Mouse (Mus musculus) duodenum, adult 2 months (tissue): ENCODE results near the gene Gm13272. TPM values are rescaled to one million over a fixed set of nuclear protein-coding genes. Genes with fewer than 3 reads are reported as not detected.

Experiments used
- polyA plus RNA-seq: library from polyadenylated mRNA; depleted of rRNA; stranded (reverse); fragments of >200 nt; gene quantifications from 2 replicates; pipeline ENCODE4 v1.2.3, GENCODE M21; 2012; ENCODE audit warnings: low replicate concordance; rRNA removed

Gm13272 gene
- polyA plus RNA-seq = not detected in 2 replicates

GRCm38 (mm10) chr4:88779550-88779949 lies at the start of gene Gm13272:
Gm13272 (plus strand) TSS chr4:88779850.

GRCm38 (mm10) chr4:88754818-88755340 lies 24.8 kb upstream of the Gm13272 start, which contains the start of gene Gm13271:
Gm13271 (plus strand) TSS chr4:88754868.

GRCm38 (mm10) chr4:88759610-88760268 lies 19.9 kb upstream of the Gm13272 start, which contains the start of gene Gm13283:
Gm13283 (plus strand) TSS chr4:88760119.

GRCm38 (mm10) chr4:88773534-88773933 lies 6.1 kb upstream of the Gm13272 start, which contains the start of gene Gm13290:
Gm13290 (plus strand) TSS chr4:88773834.

GRCm38 (mm10) chr4:88776622-88777021 lies 3.0 kb upstream of the Gm13272 start, which contains the start of gene Gm13289:
Gm13289 (plus strand) TSS chr4:88776922.

GRCm38 (mm10) chr4:88781831-88782230 lies 2.2 kb downstream of the Gm13272 start, which contains the start of gene Ifnz:
Ifnz (plus strand) TSS chr4:88782131.

GRCm38 (mm10) chr4:88785409-88785808 lies 5.8 kb downstream of the Gm13272 start, which contains the start of gene Gm13276:
Gm13276 (plus strand) TSS chr4:88785709.

GRCm38 (mm10) chr4:88788402-88788801 lies 8.8 kb downstream of the Gm13272 start, which contains the start of gene Gm13277:
Gm13277 (plus strand) TSS chr4:88788632.

GRCm38 (mm10) chr4:88791250-88791649 lies 11.6 kb downstream of the Gm13272 start, which contains the start of gene Gm13278:
Gm13278 (plus strand) TSS chr4:88791550.

GRCm38 (mm10) chr4:88793936-88794675 lies 14.5 kb downstream of the Gm13272 start, which contains the start of gene Gm13275:
Gm13275 (plus strand) TSS chr4:88794487.

GRCm38 (mm10) chr4:88797097-88797496 lies 17.4 kb downstream of the Gm13272 start, which contains the start of gene Gm13279:
Gm13279 (plus strand) TSS chr4:88797397.

GRCm38 (mm10) chr4:88799365-88799764 lies 19.7 kb downstream of the Gm13272 start, which contains the start of gene Gm13285:
Gm13285 (plus strand) TSS chr4:88799665.

GRCm38 (mm10) chr4:88802954-88803353 lies 23.3 kb downstream of the Gm13272 start, which contains the start of gene Gm13287:
Gm13287 (plus strand) TSS chr4:88803254.

GRCm38 (mm10) chr4:88805231-88805630 lies 25.6 kb downstream of the Gm13272 start, which contains the start of gene Gm13288:
Gm13288 (plus strand) TSS chr4:88805531.

GRCm38 (mm10) chr4:88815928-88816327 lies 36.3 kb downstream of the Gm13272 start, which contains the start of gene Ifna7:
Ifna7 (plus strand) TSS chr4:88816228.

GRCm38 (mm10) chr4:88819659-88820058 lies 40.0 kb downstream of the Gm13272 start, which contains the start of gene Ifna11:
Ifna11 (plus strand) TSS chr4:88819959.

GRCm38 (mm10) chr4:88827116-88827515 lies 47.5 kb downstream of the Gm13272 start, which contains the start of gene Ifna6:
Ifna6 (plus strand) TSS chr4:88827416.

Other genes with a start within 250 kb of the Gm13272 start
- gene Ifna15, start 221.6 kb upstream of the Gm13272 start, polyA plus RNA-seq = not detected in 2 replicates
- not detected in 2 replicates for gene Ifna14, start 208.1 kb upstream of the Gm13272 start, polyA plus RNA-seq
- not detected in 2 replicates for gene Ifna9, start 187.5 kb upstream of the Gm13272 start, polyA plus RNA-seq
- gene Ifna12, start 176.5 kb upstream of the Gm13272 start, polyA plus RNA-seq = not detected in 2 replicates
- gene C87499, start 145.4 kb upstream of the Gm13272 start, polyA plus RNA-seq = not detected in 2 replicates
- not detected in 2 replicates for gene Ifna13, start 135.4 kb upstream of the Gm13272 start, polyA plus RNA-seq
- gene Ifna16, start 102.9 kb upstream of the Gm13272 start, polyA plus RNA-seq = not detected in 2 replicates
- gene Ifna2, start 95.9 kb upstream of the Gm13272 start, polyA plus RNA-seq = not detected in 2 replicates
- not detected in 2 replicates for gene Ifnab, start 88.5 kb upstream of the Gm13272 start, polyA plus RNA-seq
- 0.11 and 0.27 TPM in 2 replicates for gene Gm26566, start 58.0 kb upstream of the Gm13272 start, polyA plus RNA-seq
- 5.4 and 7.9 TPM in 2 replicates for gene Klhl9, start 57.4 kb upstream of the Gm13272 start, polyA plus RNA-seq
- gene Gm13271, start 25.0 kb upstream of the Gm13272 start, polyA plus RNA-seq = not detected in 2 replicates
- not detected in 2 replicates for gene Gm13283, start 19.7 kb upstream of the Gm13272 start, polyA plus RNA-seq
- gene Gm13290, start 6.0 kb upstream of the Gm13272 start, polyA plus RNA-seq = not detected in 2 replicates
- gene Gm13289, start 2.9 kb upstream of the Gm13272 start, polyA plus RNA-seq = not detected in 2 replicates
- gene Ifnz, start 2.3 kb downstream of the Gm13272 start, polyA plus RNA-seq = not detected in 2 replicates
- not detected in 2 replicates for gene Gm13276, start 5.9 kb downstream of the Gm13272 start, polyA plus RNA-seq
- not detected in 2 replicates for gene Gm13277, start 8.8 kb downstream of the Gm13272 start, polyA plus RNA-seq
- gene Gm13278, start 11.7 kb downstream of the Gm13272 start, polyA plus RNA-seq = not detected in 2 replicates
- gene Gm13275, start 14.6 kb downstream of the Gm13272 start, polyA plus RNA-seq = not detected in 2 replicates
- not detected in 2 replicates for gene Gm13279, start 17.5 kb downstream of the Gm13272 start, polyA plus RNA-seq
- not detected in 2 replicates for gene Gm13285, start 19.8 kb downstream of the Gm13272 start, polyA plus RNA-seq
- 0.49 TPM in 1 of 2 replicates, not detected in the other for gene Gm13287, start 23.4 kb downstream of the Gm13272 start, polyA plus RNA-seq
- not detected in 2 replicates for gene Gm13288, start 25.7 kb downstream of the Gm13272 start, polyA plus RNA-seq
- gene Ifna7, start 36.4 kb downstream of the Gm13272 start, polyA plus RNA-seq = not detected in 2 replicates
- gene Ifna11, start 40.1 kb downstream of the Gm13272 start, polyA plus RNA-seq = not detected in 2 replicates
- not detected in 2 replicates for gene Ifna6, start 47.6 kb downstream of the Gm13272 start, polyA plus RNA-seq
- not detected in 2 replicates for gene Ifna5, start 55.7 kb downstream of the Gm13272 start, polyA plus RNA-seq
- gene Ifna4, start 62.0 kb downstream of the Gm13272 start, polyA plus RNA-seq = not detected in 2 replicates
- gene Ifna1, start 70.2 kb downstream of the Gm13272 start, polyA plus RNA-seq = not detected in 2 replicates
- 0.21 TPM in 1 of 2 replicates, not detected in the other for gene Ifne, start 100.4 kb downstream of the Gm13272 start, polyA plus RNA-seq